Mouse (Mus musculus) megakaryocyte, embryonic 14.5 days (primary cell): ENCODE measurements around the gene Nt5dc2.

Source experiments
- FLI1 ChIP-seq: IDR thresholded peaks from 2 replicates; pipeline ENCODE4 v1.6.1; 2012; ENCODE audit warnings: low read length, inconsistent platforms, mixed read lengths
- GATA1 ChIP-seq: IDR thresholded peaks from 3 replicates; pipeline ENCODE4 v1.6.1; 2012; ENCODE audit warnings: mixed read lengths, low read length, inconsistent platforms, borderline replicate concordance

DNA sequence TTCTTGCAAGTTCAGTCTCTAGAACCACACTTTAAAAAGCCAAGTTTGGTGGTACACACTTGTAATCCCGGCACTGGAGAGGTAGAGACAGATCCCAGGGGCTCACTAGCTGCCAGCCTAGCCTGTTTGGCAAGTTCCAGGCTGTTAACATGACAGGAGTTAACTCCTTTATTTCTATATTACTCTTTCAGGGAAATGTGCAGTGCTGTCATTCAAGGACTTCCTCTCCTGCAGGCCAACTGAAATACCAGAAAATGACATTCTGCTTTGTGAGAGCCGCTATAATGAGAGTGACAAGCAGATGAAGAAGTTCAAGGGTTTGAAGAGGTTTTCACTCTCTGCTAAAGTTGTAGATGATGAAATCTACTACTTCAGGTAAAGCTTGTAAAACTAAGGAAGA lies 25.7 kb upstream of the Nt5dc2 start:
- TF ChIP-seq GATA1 (no peak), FLI1 (no peak)
